Mouse (Mus musculus) liver, embryonic 11.5 days (tissue): ENCODE results near the gene Cfl2. TPM values are rescaled to one million over a fixed set of nuclear protein-coding genes. Genes with fewer than 3 reads are reported as not detected.

Experiments
- ATAC-seq: fragments of 200-750 bp; cut with Nextera tagmentation; replicated peaks from 2 replicates; pipeline ENCODE4 v1.8.0; 2017; ENCODE audit warnings: moderate number of reproducible peaks, mild to moderate bottlenecking, moderate TSS enrichment, moderate library complexity; ENCODE audit not compliant: low FRiP score
- DNase-seq: peaks from one replicate; pipeline ENCODE4 v3.0.0-alpha.2; 2017; ENCODE audit warnings: low spot score
- H3K27ac ChIP-seq: fragments of 300-500 bp; sonication (generic); 2 replicates; pipeline ENCODE4 v1.5.1; 2014; ENCODE audit warnings: mild to moderate bottlenecking, low read depth, low read length, control low read depth
- H3K27me3 ChIP-seq: fragments of 300-500 bp; sonication (generic); replicated peaks from 2 replicates; pipeline ENCODE4 v1.6.1; 2014; ENCODE audit warnings: low read length, mixed read lengths; ENCODE audit not compliant: control insufficient read depth, insufficient read depth
- H3K36me3 ChIP-seq: fragments of 300-500 bp; sonication (generic); 2 replicates; pipeline ENCODE4 v1.6.1; 2014; ENCODE audit warnings: mild to moderate bottlenecking, low read length, moderate library complexity, mixed read lengths; ENCODE audit not compliant: control insufficient read depth, insufficient read depth
- H3K4me1 ChIP-seq: fragments of 300-500 bp; sonication (generic); replicated peaks from 2 replicates; pipeline ENCODE4 v1.6.1; 2014; ENCODE audit warnings: low read length, mixed read lengths; ENCODE audit not compliant: control insufficient read depth, insufficient read depth
- H3K4me2 ChIP-seq: fragments of 300-500 bp; sonication (generic); 2 replicates; pipeline ENCODE4 v1.6.1; 2014; ENCODE audit warnings: mild to moderate bottlenecking, control low read depth, moderate library complexity
- H3K4me3 ChIP-seq: fragments of 300-500 bp; sonication (generic); 2 replicates; pipeline ENCODE4 v1.5.1; 2014; ENCODE audit warnings: low read depth, low read length, control low read depth
- H3K9ac ChIP-seq: fragments of 300-500 bp; sonication (generic); 2 replicates; pipeline ENCODE4 v1.6.1; 2014; ENCODE audit warnings: low read depth, low read length, control low read depth
- H3K9me3 ChIP-seq: fragments of 300-500 bp; sonication (generic); 2 replicates; pipeline ENCODE4 v1.6.1; 2016; ENCODE audit warnings: low read length, inconsistent platforms, mixed read lengths; ENCODE audit not compliant: control insufficient read depth
- WGBS: fragments of 180-500 bp; shearing (Covaris S2); extraction: QIAGEN DNeasy Blood & Tissue Kit; methylation state at CpG from one replicate; pipeline ENCODE4 v1.1.7; 2014; 5-methylcytosine and 5-hydroxymethylcytosine counted together
- polyA plus RNA-seq: library from polyadenylated mRNA; unstranded; fragments of >200 nt; fragmentation: Nextera tagmentation; extraction: Ambion mirVana; gene quantifications from 2 replicates; pipeline ENCODE4 v1.2.1, GENCODE M21; 2014

Gene Cfl2
- polyA plus RNA-seq, 1 experiment from 2014 or later = 87.3 TPM

DNA sequence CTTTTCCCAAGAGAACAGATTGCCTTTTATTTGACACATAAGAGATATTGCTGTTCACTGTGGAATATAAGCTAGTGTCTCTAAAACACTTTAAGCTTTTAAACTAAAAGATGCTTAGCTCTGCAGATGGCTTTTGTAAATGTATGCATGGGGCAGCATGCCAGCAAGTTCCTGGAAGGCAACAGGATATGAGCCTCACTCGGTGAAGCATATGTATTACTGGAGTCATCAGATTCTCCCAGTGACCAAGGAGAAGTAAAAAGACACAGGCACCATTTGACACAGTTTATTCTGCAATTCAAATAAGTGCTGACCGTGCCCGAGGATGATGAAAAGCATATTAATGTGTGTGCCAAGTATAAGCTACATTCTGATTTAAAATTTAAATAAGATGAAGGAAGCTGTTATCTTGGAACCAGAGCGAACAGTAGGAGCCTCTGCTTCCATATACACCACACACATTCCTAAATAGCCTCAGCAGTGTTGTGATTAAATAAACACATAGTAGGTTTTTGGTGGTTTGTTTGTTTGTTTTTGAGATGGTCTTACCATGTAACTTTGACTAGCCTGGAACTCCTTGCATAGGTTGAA, 39.7 kb downstream of the Cfl2 start:
- H3K9me3 ChIP-seq = no peaks in the 10 kb centered on the region
- WGBS = 68% methylated on average over 4 of the region's 4 CpGs

GRCm38 (mm10) chr12:54820684-54821161, 42.0 kb downstream of the Cfl2 start:
- WGBS = 32% methylated on average over 2 of the region's 2 CpGs
- H3K9ac ChIP-seq = no peak overlapping the region
- no peaks in the 10 kb centered on the region for H3K4me1 ChIP-seq
- ATAC-seq = no peak
- DNase-seq = no peak
- no peak overlapping the region for H3K27ac ChIP-seq
- H3K27me3 ChIP-seq = no peaks in the 10 kb centered on the region
- no peak overlapping the region for H3K4me2 ChIP-seq
- H3K36me3 ChIP-seq = no peaks in the 10 kb centered on the region
- H3K4me3 ChIP-seq = no peak overlapping the region
- no peaks in the 10 kb centered on the region for H3K9me3 ChIP-seq

More for the DNA sequence above, 39.7 kb downstream of the Cfl2 start:
- no peak overlapping the region for H3K27ac ChIP-seq
- no peaks in the 10 kb centered on the region for H3K4me1 ChIP-seq
- no peaks in the 10 kb centered on the region for H3K36me3 ChIP-seq
- no peak overlapping the region for H3K9ac ChIP-seq
- H3K27me3 ChIP-seq = no peaks in the 10 kb centered on the region
- no peak overlapping the region for H3K4me2 ChIP-seq
- no peak overlapping the region for H3K4me3 ChIP-seq
- ATAC-seq (no peak), DNase-seq (no peak)

- no peaks in the 10 kb centered on the region for H3K9me3 ChIP-seq
- H3K27ac ChIP-seq = no peak overlapping the region
- no peaks in the 10 kb centered on the region for H3K36me3 ChIP-seq
- H3K27me3 ChIP-seq = no peaks in the 10 kb centered on the region
- no peaks in the 10 kb centered on the region for H3K4me1 ChIP-seq
- H3K4me3 ChIP-seq = no peak overlapping the region
- WGBS = 46% methylated on average over 6 of the region's 6 CpGs
- DNase-seq (no peak), ATAC-seq (no peak)
- H3K4me2 ChIP-seq = no peak overlapping the region
- no peak overlapping the region for H3K9ac ChIP-seq
These were observed 43.3 kb downstream of the Cfl2 start for GRCm38 (mm10) chr12:54819181-54819935.

DNA sequence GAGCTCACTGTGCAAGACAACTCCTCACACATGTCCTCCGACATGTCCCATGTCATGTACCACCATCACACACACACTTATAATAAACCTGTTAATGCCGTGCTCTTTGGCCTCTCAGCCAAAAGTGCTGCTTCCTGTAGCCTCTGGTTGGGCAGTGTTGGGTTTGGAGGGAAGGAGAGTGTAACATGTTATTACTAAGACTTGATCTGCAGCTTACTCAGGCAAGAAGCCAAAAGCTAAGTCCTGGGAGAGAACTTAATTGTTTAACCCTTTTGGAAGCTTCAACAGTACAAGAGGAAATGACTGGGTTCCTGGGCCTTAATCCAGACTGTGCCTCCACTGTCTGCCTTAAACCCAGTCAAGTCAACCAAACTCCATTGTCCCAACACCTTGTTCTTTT, 52.5 kb downstream of the Cfl2 start:
- no peak overlapping the region for H3K9ac ChIP-seq
- peaks cover 4% of the 10 kb centered on the region; the same call in 1 of the 2 replicates for H3K4me1 ChIP-seq
- WGBS = 86% methylated on average over 2 of the region's 2 CpGs
- ATAC-seq (no peak), DNase-seq (no peak)
- no peaks in the 10 kb centered on the region for H3K9me3 ChIP-seq
- no peaks in the 10 kb centered on the region for H3K36me3 ChIP-seq
- no peak overlapping the region for H3K4me2 ChIP-seq
- no peak overlapping the region for H3K4me3 ChIP-seq
- no peak overlapping the region for H3K27ac ChIP-seq
- no peaks in the 10 kb centered on the region for H3K27me3 ChIP-seq

Other genes with a start within 250 kb of the Cfl2 start
- gene Sptssa, start 206.3 kb downstream of the Cfl2 start, polyA plus RNA-seq = 95.8 and 99.8 TPM in 2 replicates
- 59.9 and 68.4 TPM in 2 replicates for gene Eapp, start 167.0 kb downstream of the Cfl2 start, polyA plus RNA-seq
- gene Snx6, start 67.2 kb downstream of the Cfl2 start, polyA plus RNA-seq = 115 and 123 TPM in 2 replicates
- not detected in 2 replicates for gene Gm20403, start 123.7 kb upstream of the Cfl2 start, polyA plus RNA-seq
- 46.4 and 49.1 TPM in 2 replicates for gene Baz1a, start 151.5 kb upstream of the Cfl2 start, polyA plus RNA-seq
- 46.1 and 48.4 TPM in 2 replicates for gene 2700097O09Rik, start 217.2 kb upstream of the Cfl2 start, polyA plus RNA-seq
- 151 and 179 TPM in 2 replicates for gene Srp54a, start 217.4 kb upstream of the Cfl2 start, polyA plus RNA-seq